Mouse (Mus musculus): ENCODE measurements around the gene Tnr.

DNA sequence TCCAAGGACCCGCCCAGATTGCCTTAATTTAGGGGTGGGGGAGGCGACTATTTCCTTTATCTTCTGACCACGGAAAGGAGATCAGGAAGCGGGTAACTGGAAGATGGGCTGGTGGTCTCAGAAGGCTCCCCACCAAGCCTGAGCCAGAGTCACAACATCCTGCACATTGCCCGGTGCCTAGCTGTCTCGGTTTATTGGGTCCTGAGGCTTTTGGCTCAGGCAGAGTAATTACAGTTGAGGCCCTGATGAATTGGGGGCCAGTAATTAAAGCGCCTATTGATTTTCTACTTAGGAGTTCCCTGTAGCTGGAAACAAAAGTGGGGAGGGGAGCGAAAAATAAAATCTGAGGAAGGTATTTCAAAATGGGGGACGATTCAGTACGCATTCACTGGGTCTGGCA is 27.5 kb downstream of the Tnr start:
- TF ChIP-seq POLR2A (IDR thresholded peaks at IDR 0.05; ENCODE audit: borderline replicate concordance, control insufficient read depth, low read depth, low read length) (no peak), CTCF (IDR thresholded peaks at IDR 0.05; ENCODE audit: control insufficient read depth, insufficient read depth, low read length) (no peak)
